Mouse (Mus musculus) yolk sac, embryonic 10.5 days (tissue): ENCODE results near the gene Ephb1.

Experiments used
- DNase-seq: peaks from one replicate; pipeline ENCODE4 v3.0.0-alpha.2; 2017; ENCODE audit warnings: low spot score

The Ephb1 gene

DNA sequence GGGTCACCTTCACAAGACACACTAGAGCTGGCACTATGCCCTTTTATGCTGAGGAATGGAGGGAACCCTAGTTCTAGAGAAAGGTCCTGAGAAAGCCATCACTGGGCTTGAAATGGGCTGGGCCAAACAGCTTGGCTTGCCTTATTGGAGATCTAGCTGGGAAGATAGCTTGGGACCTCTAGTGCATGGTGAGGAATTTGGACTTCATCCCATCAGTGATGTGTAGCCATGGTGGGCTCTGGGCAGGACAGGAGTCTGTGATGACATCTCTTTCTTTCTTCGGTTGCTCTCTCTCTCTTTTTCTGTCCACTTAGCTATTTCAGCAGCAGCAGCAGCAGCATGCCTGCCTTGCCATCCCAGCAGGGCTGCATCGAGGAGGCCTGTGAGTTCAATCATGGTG is 439.4 kb downstream of the Ephb1 start:
- no peak for DNase-seq

DNA sequence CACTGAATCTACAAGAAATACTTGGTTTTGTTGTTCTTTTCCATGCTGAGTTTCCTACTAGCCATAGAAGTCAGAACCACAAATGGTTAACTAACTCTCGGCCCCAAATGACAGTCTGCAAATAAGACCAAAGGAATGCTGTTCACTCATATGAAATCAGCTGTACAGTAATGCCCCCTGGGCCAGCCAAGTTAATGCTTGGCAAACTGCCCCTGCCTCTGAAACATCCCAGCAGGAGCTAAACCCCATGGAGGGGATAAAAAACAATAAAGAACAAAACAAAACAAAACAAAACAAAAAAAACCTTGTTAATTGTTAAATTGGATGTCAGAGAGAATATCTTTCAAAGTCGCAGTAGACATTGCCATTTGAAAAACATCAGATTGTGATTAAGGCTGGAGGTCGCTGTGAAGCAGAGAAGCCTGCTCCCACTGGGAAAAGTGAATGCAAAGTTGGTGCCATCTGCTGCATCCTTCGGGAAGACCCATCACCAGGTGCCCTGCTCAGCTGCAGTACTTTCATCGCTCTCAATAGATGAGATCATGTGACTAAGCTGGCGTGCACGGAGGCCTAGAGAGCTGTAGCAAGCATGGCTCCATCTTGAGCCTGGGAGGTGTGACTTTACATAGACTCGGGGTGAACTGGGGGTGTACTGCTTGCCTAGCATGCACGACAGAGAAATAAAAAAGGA is 443.2 kb downstream of the Ephb1 start:
- DNase-seq: no peak

DNA sequence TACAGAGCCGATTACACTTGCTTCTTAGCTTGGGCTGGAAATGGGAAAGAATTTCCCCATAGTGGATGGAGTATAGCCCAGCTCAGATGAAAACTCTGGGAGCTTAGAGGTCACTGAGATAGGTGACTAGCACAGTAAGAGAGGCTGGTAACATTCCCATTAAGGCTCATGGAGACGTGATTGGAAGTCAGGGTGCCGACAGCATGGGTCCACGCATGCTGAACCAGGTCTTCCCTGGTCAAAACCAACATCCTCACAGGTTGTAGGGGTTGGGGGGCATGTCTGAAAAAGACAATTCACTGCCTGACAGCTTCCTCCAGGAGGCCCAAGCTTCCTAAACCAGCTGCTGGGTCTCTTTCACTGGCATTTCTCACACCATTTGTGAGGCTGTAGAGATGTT is 445.0 kb downstream of the Ephb1 start:
- no peak for DNase-seq

DNA sequence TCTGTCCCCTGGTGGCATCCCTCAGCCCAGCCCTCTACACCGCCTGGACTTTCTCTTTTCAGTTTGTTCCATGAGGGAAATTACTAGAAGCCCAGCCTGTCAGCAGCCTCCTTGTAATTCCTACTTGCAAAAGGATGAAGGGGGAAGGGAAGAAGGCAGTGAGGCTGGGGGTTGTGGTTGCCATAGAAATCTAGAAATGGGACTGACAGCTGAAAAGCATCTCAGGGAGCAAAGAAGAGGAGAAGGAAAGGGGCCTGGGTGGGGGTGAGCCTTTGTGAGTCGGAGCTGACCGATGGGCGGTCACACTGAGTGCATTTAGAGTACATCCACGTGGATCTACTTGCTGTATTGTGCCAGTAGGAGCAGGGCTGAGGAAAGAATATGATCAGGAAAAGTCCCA is 445.6 kb downstream of the Ephb1 start:
- no peak for DNase-seq

DNA sequence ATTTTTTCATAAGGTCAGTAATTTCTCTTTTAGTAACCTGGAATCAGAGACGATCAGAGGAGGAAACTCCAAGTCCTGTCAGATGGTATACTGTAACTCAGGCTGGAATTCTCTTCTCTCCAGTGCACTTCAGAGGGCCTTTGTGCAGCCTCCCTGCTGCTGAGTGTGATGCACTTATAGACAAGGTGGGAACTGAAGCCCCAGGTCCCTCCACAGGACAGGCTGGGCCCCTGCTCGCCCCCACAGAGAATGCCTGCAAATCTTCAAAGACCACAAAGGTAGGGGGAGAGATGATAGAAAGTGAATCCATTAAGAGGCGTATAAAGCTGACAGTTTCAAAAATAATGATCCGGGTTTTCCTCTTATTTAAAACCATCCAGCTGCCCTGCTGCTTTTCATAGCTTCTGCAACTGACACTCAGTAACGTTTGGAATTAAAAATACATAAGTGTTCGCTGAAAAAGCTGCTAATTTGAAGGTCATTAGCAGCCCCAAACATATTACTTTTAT is 446.7 kb downstream of the Ephb1 start:
- DNase-seq: no peak

DNA sequence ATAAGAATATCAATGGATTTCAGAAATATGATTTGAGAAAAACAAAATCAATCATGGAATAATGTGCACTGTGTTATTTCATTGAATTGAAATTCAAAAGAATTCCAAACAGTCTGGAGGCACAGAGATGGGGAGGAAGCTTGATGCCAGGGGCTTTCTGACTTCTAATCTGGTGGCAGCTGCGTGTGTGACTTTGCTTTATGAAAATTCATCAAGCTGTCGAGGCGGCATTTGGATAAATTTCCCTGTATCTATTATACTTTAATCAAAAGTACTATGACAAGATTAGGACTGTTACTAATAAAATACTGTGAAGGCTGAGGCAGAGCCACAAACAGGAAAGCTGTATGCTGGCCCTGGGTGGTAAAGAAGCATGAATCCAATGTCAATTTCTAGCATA is 451.1 kb downstream of the Ephb1 start:
- DNase-seq: no peak

DNA sequence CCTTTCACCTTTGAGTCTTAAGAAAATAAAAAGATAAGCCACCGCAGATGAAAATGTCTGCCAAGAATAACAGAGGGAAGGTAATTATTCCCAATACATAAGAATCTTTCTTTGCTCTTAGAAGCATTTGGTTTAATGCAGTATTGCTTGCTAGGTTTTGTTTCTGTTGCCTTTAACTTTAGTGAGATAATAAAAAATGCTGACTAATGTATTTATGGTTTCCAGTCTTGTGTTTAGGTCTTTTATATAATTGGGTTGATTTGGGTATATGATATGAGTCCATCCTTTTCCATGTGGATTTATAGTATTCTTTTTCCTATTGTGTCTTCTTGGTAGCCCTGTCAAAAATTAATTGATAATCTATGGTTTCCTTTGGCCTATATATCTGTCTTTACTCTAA is 456.6 kb downstream of the Ephb1 start:
- no peak for DNase-seq

DNA sequence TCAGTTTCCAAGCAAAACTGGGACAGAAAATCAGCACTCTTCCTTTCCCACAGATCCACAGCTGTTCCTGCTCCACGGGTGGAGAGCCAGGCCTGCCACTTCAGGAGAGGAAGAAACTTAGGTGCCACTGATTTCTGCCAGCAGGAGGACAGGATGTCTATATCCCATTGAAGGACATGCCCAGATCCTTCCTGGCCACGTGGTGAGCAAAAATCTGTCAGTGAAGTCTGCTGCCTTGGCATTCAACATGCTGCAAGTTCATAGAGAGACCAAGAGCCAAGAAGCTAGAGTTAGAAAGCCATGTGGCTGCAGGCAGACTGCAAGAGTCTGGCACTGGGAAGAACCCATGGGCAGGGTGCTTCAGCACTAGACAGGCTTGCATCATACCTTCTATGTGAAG is 471.2 kb downstream of the Ephb1 start:
- DNase-seq: no peak

DNA sequence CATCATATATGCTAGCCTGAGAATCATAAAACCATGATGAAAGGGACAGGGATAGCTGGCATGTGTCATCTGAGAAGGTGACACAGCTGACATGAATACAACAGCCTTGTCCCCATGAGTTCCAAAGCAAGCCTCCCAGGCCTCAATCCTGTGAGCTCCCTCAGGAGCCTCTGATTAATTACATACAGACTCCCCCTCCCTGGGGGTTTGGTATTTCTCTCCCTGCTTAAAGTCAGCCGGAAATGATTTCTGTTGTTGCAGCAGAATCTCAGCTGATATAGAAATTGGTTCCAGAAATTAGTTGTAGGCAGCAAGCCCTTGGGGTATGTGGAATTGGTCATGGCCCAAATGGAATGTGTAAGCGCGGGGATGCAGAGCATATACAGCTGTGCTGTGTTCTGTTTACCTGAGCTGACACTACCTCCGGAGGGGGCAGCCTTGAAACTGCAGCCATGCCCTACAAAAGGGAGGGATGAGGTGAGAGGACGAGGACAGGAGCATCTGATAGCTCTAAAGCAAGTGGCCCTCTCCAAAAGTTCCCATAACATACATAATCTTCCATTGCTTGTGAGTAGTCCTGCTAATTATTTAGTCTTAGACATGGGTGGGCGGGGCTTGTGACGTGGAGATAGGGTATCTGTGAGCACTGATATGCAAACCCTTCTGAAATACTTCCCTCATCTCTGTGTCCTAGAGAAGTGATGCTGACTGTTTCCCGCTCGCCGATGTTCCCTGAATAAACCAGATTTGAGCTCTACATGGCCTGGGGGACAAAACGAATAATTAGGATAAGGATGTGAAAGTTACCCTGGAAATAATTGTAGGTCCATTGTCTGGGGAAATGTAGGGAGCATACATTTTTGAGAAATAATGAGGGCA is 477.1 kb downstream of the Ephb1 start:
- DNase-seq: no peak

DNA sequence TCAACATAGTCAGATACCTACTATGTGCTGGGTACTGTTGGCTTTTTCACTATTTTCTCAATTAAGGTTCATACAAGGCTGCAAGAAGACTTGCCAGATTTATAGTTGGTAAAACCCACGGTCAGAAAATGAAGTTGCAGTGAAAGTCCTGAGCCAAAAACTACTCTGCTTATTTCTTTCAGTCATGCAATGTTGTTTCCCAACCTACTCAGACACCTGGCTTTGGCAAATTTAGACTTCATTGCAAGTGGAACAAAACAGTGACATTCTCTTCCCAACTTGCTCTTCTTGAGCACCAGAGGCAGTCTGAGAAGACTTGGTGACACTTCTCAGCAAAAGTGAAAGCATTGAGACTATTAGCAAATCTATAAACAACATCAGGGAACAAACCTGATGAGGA is 479.2 kb downstream of the Ephb1 start:
- no peak for DNase-seq
